Mouse (Mus musculus) kidney, embryonic 15.5 days (tissue): ENCODE results near the gene Cdcp2. TPM values are rescaled to one million over a fixed set of nuclear protein-coding genes. Genes with fewer than 3 reads are reported as not detected.

Experiments
- ATAC-seq: fragments of 200-750 bp; cut with Nextera tagmentation; replicated peaks from 2 replicates; pipeline ENCODE4 v1.8.0; 2017; ENCODE audit warnings: moderate TSS enrichment; ENCODE audit not compliant: low FRiP score
- H3K27ac ChIP-seq: fragments of 300-500 bp; sonication (generic); 2 replicates; pipeline ENCODE4 v1.5.1; 2015; ENCODE audit warnings: mild to moderate bottlenecking, inconsistent platforms
- H3K27me3 ChIP-seq: fragments of 300-500 bp; sonication (generic); 2 replicates; pipeline ENCODE4 v1.6.1; 2015; ENCODE audit warnings: inconsistent platforms
- H3K36me3 ChIP-seq: fragments of 300-500 bp; sonication (generic); 2 replicates; pipeline ENCODE4 v1.6.1; 2015; ENCODE audit warnings: inconsistent platforms
- H3K4me1 ChIP-seq: fragments of 300-500 bp; sonication (generic); 2 replicates; pipeline ENCODE4 v1.6.1; 2015; ENCODE audit warnings: inconsistent platforms
- H3K4me2 ChIP-seq: fragments of 300-500 bp; sonication (generic); 2 replicates; pipeline ENCODE4 v1.6.1; 2015; ENCODE audit warnings: moderate library complexity, mild to moderate bottlenecking, inconsistent platforms
- H3K4me3 ChIP-seq: fragments of 300-500 bp; sonication (generic); replicated peaks from 2 replicates; pipeline ENCODE4 v1.5.1; 2015; ENCODE audit warnings: mild to moderate bottlenecking, inconsistent platforms
- H3K9ac ChIP-seq: fragments of 300-500 bp; sonication (generic); 2 replicates; pipeline ENCODE4 v1.6.1; 2015; ENCODE audit warnings: mild to moderate bottlenecking, inconsistent platforms
- H3K9me3 ChIP-seq: fragments of 300-500 bp; sonication (generic); replicated peaks from 2 replicates; pipeline ENCODE4 v1.6.1; 2016; ENCODE audit warnings: inconsistent platforms
- WGBS: fragments of 180-500 bp; shearing (Covaris S2); methylation state at CpG from one replicate; pipeline ENCODE4 v1.1.7; 2015; ENCODE audit warnings: mixed read lengths; 5-methylcytosine and 5-hydroxymethylcytosine counted together
- polyA plus RNA-seq: library from polyadenylated mRNA; unstranded; fragments of >200 nt; fragmentation: Nextera tagmentation; extraction: Ambion mirVana; gene quantifications from 2 replicates; pipeline ENCODE4 v1.2.1, GENCODE M21; 2015

Gene Cdcp2
- polyA plus RNA-seq, 1 experiment from 2014 or later = 0.12 TPM

DNA sequence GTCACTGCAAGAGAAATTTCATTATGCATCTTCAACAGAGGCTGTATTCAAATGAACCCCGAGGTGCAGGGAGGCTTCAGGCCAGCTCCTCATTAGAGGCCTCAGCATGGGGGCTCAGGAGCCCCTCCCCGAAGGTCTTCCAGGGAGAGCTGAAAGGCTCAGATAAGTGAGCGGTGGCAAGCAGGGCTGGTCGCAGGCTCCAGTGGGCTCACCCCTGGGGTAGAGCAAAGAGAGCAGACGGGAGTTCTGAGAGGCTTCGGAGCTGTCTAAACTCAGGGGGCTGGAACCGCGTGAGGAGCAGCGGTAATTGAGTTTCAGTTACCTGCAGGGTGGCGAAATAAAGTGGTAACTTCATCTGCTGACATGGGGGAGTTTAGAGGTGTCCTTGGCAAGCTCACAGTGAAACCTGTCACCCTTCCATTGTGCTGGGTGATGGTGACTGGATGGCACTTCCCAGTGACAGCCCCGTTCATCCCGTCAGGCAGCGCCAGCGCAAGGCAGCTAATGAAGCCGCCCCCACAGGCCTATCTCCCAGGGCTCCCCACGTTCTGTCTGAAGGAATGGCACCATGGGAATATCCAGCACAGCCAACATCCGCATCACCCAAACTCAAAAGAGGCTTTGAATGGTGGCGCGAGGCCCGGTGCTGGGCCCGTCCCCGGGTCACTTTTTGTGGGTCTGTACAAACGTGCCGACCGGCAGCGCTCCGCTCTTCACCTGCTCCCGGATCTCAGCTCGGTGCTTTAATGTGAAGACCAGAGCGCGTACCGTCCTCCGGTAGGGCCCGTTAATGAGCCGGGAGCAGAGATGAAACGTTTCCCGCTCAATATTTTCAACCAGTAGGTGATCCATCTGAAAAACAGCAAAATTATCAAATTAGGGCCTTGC is 42.5 kb downstream of the Cdcp2 start:
- H3K9me3 ChIP-seq = no peaks in the 10 kb centered on the region
- no peak overlapping the region for H3K9ac ChIP-seq
- H3K36me3 ChIP-seq = 0 out of 2 replicates have a peak, but pooled peaks cover 11% of the 10 kb centered on the region
- no peaks in the 10 kb centered on the region for H3K27me3 ChIP-seq
- H3K4me2 ChIP-seq = no peak overlapping the region
- peaks cover 74% of the 10 kb centered on the region for H3K4me1 ChIP-seq
- no peak overlapping the region for H3K4me3 ChIP-seq
- no peak; the same call in 1 of the 2 replicates for ATAC-seq
- peak overlapping the region; percentile 84 for H3K27ac ChIP-seq
- WGBS = 43% methylated on average over 37 of the region's 37 CpGs

DNA sequence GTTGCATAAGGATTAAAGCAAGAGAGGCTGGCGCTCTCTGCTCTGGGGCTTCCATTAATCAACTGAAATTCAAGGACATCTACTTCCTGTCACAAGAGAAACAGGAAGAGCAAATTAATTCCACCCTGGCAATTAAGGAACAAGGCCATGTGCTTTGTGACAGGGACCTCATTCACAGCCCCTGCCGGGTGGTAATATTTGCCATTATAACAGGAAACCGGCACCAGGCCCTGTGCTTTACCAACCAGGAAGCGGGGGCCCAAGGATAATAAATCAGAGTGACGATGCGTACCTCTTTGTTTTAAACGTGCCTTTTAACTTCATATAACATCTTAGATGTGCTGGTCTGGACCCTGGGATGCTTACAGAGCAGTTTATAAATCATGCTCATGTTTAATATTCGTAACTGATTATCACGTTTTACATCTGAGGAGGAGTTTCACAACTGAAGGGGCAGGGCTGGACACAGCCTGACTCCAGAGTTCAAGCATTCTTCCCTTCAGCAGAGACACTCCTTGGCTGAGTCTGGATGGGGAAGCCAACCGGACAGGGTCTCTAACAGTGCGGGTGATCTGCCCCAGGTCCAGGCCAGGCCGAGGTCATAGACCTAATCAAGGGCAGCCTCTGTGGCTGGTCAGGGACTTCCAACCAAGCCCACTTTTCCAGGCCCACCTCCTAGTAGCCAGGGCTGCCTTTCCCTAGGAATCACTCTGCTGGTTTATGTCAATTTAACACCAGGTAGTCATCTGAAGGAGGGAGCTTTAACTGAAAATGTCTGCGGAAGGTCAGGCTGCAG is 43.3 kb downstream of the Cdcp2 start:
- Histone ChIP-seq H3K9ac (no peak overlapping the region), H3K4me3 (no peak overlapping the region), H3K27me3 (no peaks in the 10 kb centered on the region), H3K4me2 (peak overlapping the region; percentile 17; the same call in 1 of the 2 replicates), H3K27ac (peak overlapping the region; percentile 84), H3K36me3 (0 out of 2 replicates have a peak, but pooled peaks cover 11% of the 10 kb centered on the region), H3K4me1 (peaks cover 68% of the 10 kb centered on the region), H3K9me3 (no peaks in the 10 kb centered on the region)
- 23% methylated on average over 13 of the region's 13 CpGs for WGBS
- ATAC-seq = peak; percentile 63

DNA sequence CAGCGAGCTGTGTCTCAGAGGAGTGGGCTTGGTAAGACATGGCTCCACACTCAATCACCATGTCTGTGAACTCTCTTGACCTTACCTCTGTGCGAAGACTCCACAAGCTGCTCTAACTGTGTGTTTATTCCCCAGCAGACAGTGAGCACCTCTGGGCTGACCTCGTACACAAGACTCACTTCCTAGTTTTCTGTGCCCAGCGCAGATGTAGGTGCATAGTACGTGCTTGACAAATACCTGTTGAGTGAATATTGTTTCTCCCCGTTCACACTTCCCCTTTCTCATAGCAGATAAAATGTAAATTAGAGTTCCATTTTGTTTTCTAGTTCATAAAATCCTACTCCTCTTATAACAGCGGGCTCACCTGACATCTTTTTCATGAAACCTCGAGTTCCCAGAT is 46.8 kb downstream of the Cdcp2 start:
- H3K27ac ChIP-seq = no peak overlapping the region
- WGBS = 91% methylated on average over 8 of the region's 8 CpGs
- no peaks in the 10 kb centered on the region for H3K9me3 ChIP-seq
- H3K36me3 ChIP-seq = peaks cover 35% of the 10 kb centered on the region
- peaks cover 33% of the 10 kb centered on the region for H3K4me1 ChIP-seq
- no peak overlapping the region for H3K4me3 ChIP-seq
- H3K4me2 ChIP-seq = no peak overlapping the region
- ATAC-seq = no peak
- no peak overlapping the region for H3K9ac ChIP-seq
- H3K27me3 ChIP-seq = no peaks in the 10 kb centered on the region

DNA sequence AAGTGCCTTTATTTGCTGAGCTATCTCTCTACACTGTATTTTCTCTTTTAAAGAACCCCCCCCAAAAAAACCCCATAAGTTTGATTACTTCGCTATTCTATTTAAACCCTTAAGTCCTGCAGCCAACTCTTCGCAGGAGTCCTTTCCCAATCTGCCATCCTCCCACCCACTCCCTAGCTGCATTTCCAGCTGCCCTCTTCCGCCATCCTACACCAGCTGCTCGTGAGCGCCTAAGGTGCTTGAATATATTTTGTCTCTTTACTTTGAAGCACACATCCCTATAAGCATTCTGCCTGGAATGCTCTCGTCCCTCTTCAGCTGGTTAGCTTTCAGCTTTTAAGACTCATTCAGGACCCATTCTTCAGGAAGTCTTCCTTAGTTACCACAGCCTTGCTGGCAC is 54.3 kb downstream of the Cdcp2 start:
- 0 out of 2 replicates have a peak, but pooled peaks cover 3% of the 10 kb centered on the region for H3K4me1 ChIP-seq
- no peak overlapping the region for H3K4me3 ChIP-seq
- H3K27ac ChIP-seq = no peak overlapping the region
- H3K36me3 ChIP-seq = peaks cover 33% of the 10 kb centered on the region
- H3K9ac ChIP-seq = no peak overlapping the region
- no peaks in the 10 kb centered on the region for H3K9me3 ChIP-seq
- no peak for ATAC-seq
- no peak overlapping the region for H3K4me2 ChIP-seq
- WGBS = 88% methylated on average over 6 of the region's 6 CpGs
- no peaks in the 10 kb centered on the region for H3K27me3 ChIP-seq

DNA sequence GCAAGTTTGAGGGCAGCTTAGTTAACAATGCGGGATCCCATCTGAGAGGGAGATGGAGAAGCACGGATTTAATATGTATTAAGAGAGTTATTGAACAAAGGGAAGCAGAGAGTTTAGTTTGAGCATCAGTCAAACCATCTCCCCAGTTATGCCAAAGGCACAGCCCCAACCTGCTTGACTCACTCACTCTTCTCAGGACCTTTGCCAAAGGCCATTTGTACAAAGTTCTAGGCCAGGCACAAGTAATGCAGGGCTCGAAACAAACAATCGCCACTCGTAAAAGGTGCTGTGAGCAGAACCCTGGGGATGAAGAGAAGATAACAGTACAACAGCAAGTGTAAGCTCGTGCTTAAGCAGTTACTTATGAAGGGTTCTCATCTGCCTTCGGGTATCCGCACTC is 55.9 kb downstream of the Cdcp2 start:
- H3K9ac ChIP-seq = no peak overlapping the region
- peaks cover 23% of the 10 kb centered on the region for H3K36me3 ChIP-seq
- peaks cover 13% of the 10 kb centered on the region; the same call in 1 of the 2 replicates for H3K4me1 ChIP-seq
- H3K27me3 ChIP-seq = no peaks in the 10 kb centered on the region
- H3K27ac ChIP-seq = no peak overlapping the region
- no peak overlapping the region for H3K4me3 ChIP-seq
- ATAC-seq = no peak
- H3K4me2 ChIP-seq = no peak overlapping the region
- H3K9me3 ChIP-seq = no peaks in the 10 kb centered on the region
- WGBS = 83% methylated on average over 8 of the region's 8 CpGs

DNA sequence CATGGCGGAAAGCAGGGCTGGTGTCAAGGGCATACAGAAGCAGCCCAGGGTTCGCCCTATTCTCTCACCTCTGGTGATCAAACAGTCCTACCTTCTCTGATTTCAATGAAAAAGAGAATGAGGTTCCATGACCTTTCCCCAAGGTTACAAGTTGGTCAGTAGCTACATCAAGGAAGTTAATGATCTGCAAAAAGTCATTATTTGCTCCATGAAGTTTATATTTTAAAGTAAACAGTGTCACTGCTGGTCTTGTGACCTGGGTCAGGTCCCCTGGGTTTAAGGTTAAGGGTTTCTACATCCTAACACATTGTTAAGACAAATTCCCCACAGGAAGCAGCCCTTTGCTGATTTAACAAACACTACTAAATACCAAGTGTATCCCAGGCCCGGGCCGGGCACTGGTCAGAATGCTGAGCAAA is 60.3 kb downstream of the Cdcp2 start:
- H3K4me1 ChIP-seq = peaks cover 26% of the 10 kb centered on the region
- no peak overlapping the region for H3K4me2 ChIP-seq
- no peak overlapping the region for H3K9ac ChIP-seq
- peak overlapping the region; percentile 43; the same call in 1 of the 2 replicates for H3K27ac ChIP-seq
- H3K27me3 ChIP-seq = no peaks in the 10 kb centered on the region
- no peak overlapping the region for H3K4me3 ChIP-seq
- H3K36me3 ChIP-seq = peaks cover 27% of the 10 kb centered on the region
- ATAC-seq = peak; percentile 73
- WGBS = 31% methylated on average over 4 of the region's 4 CpGs
- no peaks in the 10 kb centered on the region for H3K9me3 ChIP-seq

DNA sequence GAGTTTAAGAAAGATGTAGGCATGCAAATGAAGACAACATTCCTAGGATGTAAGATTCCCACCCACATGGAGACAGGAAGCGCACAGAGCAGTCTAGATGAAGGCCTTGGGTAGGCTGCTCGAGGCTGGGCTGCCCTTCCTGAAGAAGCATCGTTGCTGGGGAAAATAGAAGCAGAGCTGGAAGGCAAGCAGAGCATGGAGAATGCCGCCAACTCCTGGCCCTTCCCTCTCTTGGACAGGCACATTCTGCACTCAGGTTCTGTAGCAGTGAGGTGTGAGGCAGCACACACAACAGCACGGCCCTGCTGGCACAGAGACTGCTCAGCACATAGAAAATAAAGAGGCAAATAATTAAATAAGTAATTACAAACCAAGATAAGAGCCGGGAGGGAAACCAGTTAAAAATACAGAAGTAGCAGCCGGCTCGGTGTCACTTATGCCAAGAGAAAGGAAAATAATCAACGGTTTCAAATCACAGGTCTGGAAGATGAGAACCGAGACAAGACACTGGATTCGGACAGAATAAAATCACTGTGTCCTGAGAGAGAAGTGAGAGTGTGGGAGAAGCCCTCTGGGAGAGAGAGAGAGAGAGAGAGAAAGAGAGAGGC is 62.6 kb downstream of the Cdcp2 start:
- Histone ChIP-seq H3K27ac (0 out of 2 replicates have a peak overlapping the region, but pooled peaks have one; percentile 20), H3K9me3 (no peaks in the 10 kb centered on the region), H3K4me2 (no peak overlapping the region), H3K4me3 (no peak overlapping the region), H3K4me1 (peaks cover 30% of the 10 kb centered on the region), H3K27me3 (no peaks in the 10 kb centered on the region), H3K36me3 (peaks cover 24% of the 10 kb centered on the region), H3K9ac (no peak overlapping the region)
- ATAC-seq = no peak
- 62% methylated on average over 11 of the region's 11 CpGs for WGBS

DNA sequence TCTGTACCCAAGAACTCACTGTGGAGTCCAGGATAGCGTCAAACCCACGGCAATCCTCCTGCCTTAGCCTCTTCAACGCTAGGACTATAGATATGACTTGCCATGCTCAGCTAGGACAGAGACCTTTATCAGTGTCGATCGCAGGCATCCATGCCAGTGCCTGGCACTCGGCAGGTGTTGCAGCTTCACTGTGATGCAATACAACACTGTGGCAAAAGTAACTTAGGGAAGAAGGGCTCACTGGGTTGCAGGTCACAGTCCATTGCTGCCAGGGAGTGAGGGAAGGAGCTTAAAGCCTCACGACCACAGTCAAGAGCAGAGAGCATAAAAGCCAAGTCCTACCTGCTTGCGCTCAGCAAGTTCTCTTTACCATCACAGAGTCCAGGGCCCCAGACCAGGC is 63.5 kb downstream of the Cdcp2 start:
- Histone ChIP-seq H3K9ac (no peak overlapping the region), H3K9me3 (no peaks in the 10 kb centered on the region), H3K4me1 (peaks cover 30% of the 10 kb centered on the region), H3K27me3 (no peaks in the 10 kb centered on the region), H3K27ac (0 out of 2 replicates have a peak overlapping the region, but pooled peaks have one; percentile 20), H3K36me3 (peaks cover 25% of the 10 kb centered on the region), H3K4me2 (no peak overlapping the region), H3K4me3 (no peak overlapping the region)
- no peak for ATAC-seq
- WGBS = 78% methylated on average over 8 of the region's 8 CpGs

Other genes starting within 250 kb of the Cdcp2 start
- gene Ssbp3, start 186.2 kb upstream of the Cdcp2 start, polyA plus RNA-seq = 99.4 and 108 TPM in 2 replicates
- 108 TPM in 2 replicates for gene Mrpl37, start 30.0 kb upstream of the Cdcp2 start, polyA plus RNA-seq
- 11.1 and 12.1 TPM in 2 replicates for gene Cyb5rl, start 29.9 kb upstream of the Cdcp2 start, polyA plus RNA-seq
- 455 and 483 TPM in 2 replicates for gene Tmem59, start 81.5 kb downstream of the Cdcp2 start, polyA plus RNA-seq
- 26.9 and 32.1 TPM in 2 replicates for gene Tceanc2, start 82.2 kb downstream of the Cdcp2 start, polyA plus RNA-seq
- not detected in 2 replicates for gene Ldlrad1, start 112.3 kb downstream of the Cdcp2 start, polyA plus RNA-seq
- 97.1 and 99.9 TPM in 2 replicates for gene Lrrc42, start 156.6 kb downstream of the Cdcp2 start, polyA plus RNA-seq
- gene Hspb11, start 156.7 kb downstream of the Cdcp2 start, polyA plus RNA-seq = 40.4 and 40.8 TPM in 2 replicates
- 0.21 and 0.32 TPM in 2 replicates for gene Dio1, start 210.3 kb downstream of the Cdcp2 start, polyA plus RNA-seq
- 51.6 and 54.7 TPM in 2 replicates for gene Yipf1, start 217.5 kb downstream of the Cdcp2 start, polyA plus RNA-seq